In genomic region chr6:98005566-98005965, GRCm38 (mm10) we compare ENCODE assay signal across 8 mouse cellular contexts.
DNase-seq lines count a peak whose midpoint lies in the region; ATAC-seq and TF ChIP-seq lines count a peak whose summit lies in the region.

No protein-coding gene starts in this region.

- no peaks in the 10 kb centered on the region for H3K27me3 ChIP-seq in liver, adult 2 months (ENCODE audit: control insufficient read depth, insufficient read depth, low read length)
- H3K27me3 ChIP-seq in liver, embryonic 12.5 days (replicated peaks): no peaks in the 10 kb centered on the region

- no peak overlapping the region for H3K4me3 ChIP-seq in liver, adult 2 months (ENCODE audit: insufficient read depth, low read depth, low read length)
- H3K4me3 ChIP-seq in liver, embryonic 12.5 days: no peak overlapping the region

- 81% methylated on average over 1 of the region's 1 CpGs for WGBS in liver, adult 2 months
- WGBS in liver, embryonic 12.5 days (ENCODE audit: insufficient replicate concordance): 53% methylated on average over 1 of the region's 1 CpGs

- no peak overlapping the region for H3K4me2 ChIP-seq in liver, embryonic 12.5 days

- peaks cover 3% of the 10 kb centered on the region; the same call in 1 of the 2 replicates for H3K4me1 ChIP-seq in liver, adult 2 months (ENCODE audit: control insufficient read depth, insufficient read depth, low read length)
- no peaks in the 10 kb centered on the region for H3K4me1 ChIP-seq in liver, embryonic 12.5 days

- TF ChIP-seq CTCF in liver, adult 2 months (IDR thresholded peaks at IDR 0.05; ENCODE audit: low read depth, low read length): peak; percentile 69

- no peak overlapping the region for H3K9ac ChIP-seq in liver, adult 2 months (ENCODE audit: low read depth, low read length)
- H3K9ac ChIP-seq in liver, embryonic 12.5 days: no peak overlapping the region

- no peaks in the 10 kb centered on the region for H3K9me3 ChIP-seq in liver, embryonic 12.5 days (replicated peaks)

- H3K27ac ChIP-seq in liver, adult 2 months (replicated peaks; ENCODE audit: insufficient read depth, low read depth, low read length): no peak overlapping the region
- H3K27ac ChIP-seq in liver, embryonic 12.5 days: no peak overlapping the region

- H3K36me3 ChIP-seq in liver, adult 2 months (ENCODE audit: control insufficient read depth, insufficient read depth, low read length): no peaks in the 10 kb centered on the region
- no peaks in the 10 kb centered on the region for H3K36me3 ChIP-seq in liver, embryonic 12.5 days

- peak; percentile 12 for DNase-seq in cerebellum, adult 8-10 months
- no peak for DNase-seq in cerebellum, adult 11-12 months
- DNase-seq in liver, adult 2 months (ENCODE audit: extremely low read depth, low read depth, low spot score): peak; percentile 24
- DNase-seq in cerebellum, postnatal 25 days: peak; percentile 20 to 36
- peak; percentile 32 for DNase-seq in lung, postnatal 36 days
- DNase-seq in right cerebral cortex, postnatal 36 days (ENCODE audit: low spot score in 2 of 2): no peak

- ATAC-seq in liver, embryonic 12.5 days: no peak
- ATAC-seq in activated CD4-positive, CD25-positive, alpha-beta regulatory T cell, adult 4 months: no peak

- no peak for TF ChIP-seq POLR2A in liver, adult 2 months (IDR thresholded peaks at IDR 0.05; ENCODE audit: extremely low read depth, insufficient read depth, low read length)

- no peaks in the 10 kb centered on the region for H3K79me2 ChIP-seq in liver, adult 2 months (ENCODE audit: control insufficient read depth, insufficient read depth, low read length)

Comparison
In these comparisons a context has a peak if more than half of its experiments do, and no peak if none do; other contexts are left out.
1. DNase-seq: peak in cerebellum, adult 8-10 months (single experiment), liver, adult 2 months (single experiment), cerebellum, postnatal 25 days (2 of 2) and lung, postnatal 36 days (single experiment); none in cerebellum, adult 11-12 months (single experiment) and right cerebral cortex, postnatal 36 days (0 of 2).